Mouse (Mus musculus) liver, embryonic 14.5 days (tissue): ENCODE measurements around the gene Ccdc8. TPM values are rescaled to one million over a fixed set of nuclear protein-coding genes. Genes with fewer than 3 reads are reported as not detected.

ENCODE experiments used
- ATAC-seq: fragments of 200-750 bp; cut with Nextera tagmentation; 2 replicates; pipeline ENCODE4 v1.8.0; 2017; ENCODE audit warnings: moderate number of reproducible peaks, mild to moderate bottlenecking, moderate library complexity; ENCODE audit not compliant: insufficient read depth
- DNase-seq, 3 experiments: peaks; one replicate each; pipeline ENCODE4 v3.0.0-alpha.2; 2012 to 2013; ENCODE audit warnings: low read depth in 3 of 3, low spot score in 3 of 3
- H3K27ac ChIP-seq: fragments of 300-500 bp; sonication (generic); 2 replicates; pipeline ENCODE4 v1.5.1; 2014; ENCODE audit warnings: moderate library complexity, mild to moderate bottlenecking, control low read depth, inconsistent platforms
- H3K27me3 ChIP-seq: fragments of 300-500 bp; sonication (generic); 2 replicates; pipeline ENCODE4 v1.6.1; 2014; ENCODE audit warnings: mild to moderate bottlenecking, low read length, moderate library complexity; ENCODE audit not compliant: control insufficient read depth, insufficient read depth
- H3K36me3 ChIP-seq: fragments of 300-500 bp; sonication (generic); replicated peaks from 2 replicates; pipeline ENCODE4 v1.6.1; 2014; ENCODE audit warnings: low read depth; ENCODE audit not compliant: control insufficient read depth, insufficient read depth
- H3K4me1 ChIP-seq, 2 experiments: fragments of 200-500 bp in 1 of 2; fragments of 300-500 bp in 1 of 2; sonication (generic) in 1 of 2; replicated peaks; 2 replicates each; pipeline ENCODE4 v1.6.1; 2012 to 2014; ENCODE audit warnings: antibody characterized with exemption in 1 of 2, inconsistent platforms in 1 of 2, low read length in 1 of 2; ENCODE audit not compliant: control insufficient read depth in 2 of 2, insufficient read depth in 2 of 2
- H3K4me2 ChIP-seq: fragments of 300-500 bp; sonication (generic); 2 replicates; pipeline ENCODE4 v1.6.1; 2014; ENCODE audit warnings: low read depth, mild to moderate bottlenecking, control low read depth, moderate library complexity
- H3K4me3 ChIP-seq, 2 experiments: fragments of 200-500 bp in 1 of 2; fragments of 300-500 bp in 1 of 2; sonication (generic) in 1 of 2; 2 replicates each; pipeline ENCODE4 v1.5.1; 2012 to 2014; ENCODE audit warnings: low read depth in 2 of 2, low read length in 2 of 2, mild to moderate bottlenecking in 2 of 2, control low read depth in 1 of 2, inconsistent platforms in 1 of 2, moderate library complexity in 1 of 2; ENCODE audit not compliant: insufficient read depth in 1 of 2
- H3K9ac ChIP-seq: fragments of 300-500 bp; sonication (generic); replicated peaks from 2 replicates; pipeline ENCODE4 v1.6.1; 2014; ENCODE audit warnings: mild to moderate bottlenecking, control low read depth, moderate library complexity
- H3K9me3 ChIP-seq: fragments of 300-500 bp; sonication (generic); 2 replicates; pipeline ENCODE4 v1.6.1; 2016; ENCODE audit warnings: low read length, mixed read lengths; ENCODE audit not compliant: control insufficient read depth
- CTCF ChIP-seq: IDR thresholded peaks from 2 replicates; pipeline ENCODE4 v1.5.1; 2016; ENCODE audit warnings: antibody characterized with exemption, low read depth, control low read depth
- EP300 ChIP-seq: IDR thresholded peaks from 2 replicates; pipeline ENCODE4 v1.6.1; 2016; ENCODE audit warnings: antibody characterized with exemption, low read depth
- WGBS: fragments of 180-500 bp; shearing (Covaris S2); extraction: QIAGEN DNeasy Blood & Tissue Kit; methylation state at CpG from one replicate; pipeline ENCODE4 v1.1.7; 2014; ENCODE audit not compliant: insufficient replicate concordance; 5-methylcytosine and 5-hydroxymethylcytosine counted together
- polyA plus RNA-seq, 2 experiments: library from polyadenylated mRNA; depleted of rRNA in 1 of 2; stranded (reverse) in 1 of 2; unstranded in 1 of 2; fragments of >200 nt; fragmentation: Nextera tagmentation in 1 of 2; extraction: Ambion mirVana in 1 of 2; gene quantifications; 2 replicates each; pipeline versions ENCODE4 v1.2.1 to v1.2.3; 2012 to 2014

The Ccdc8 gene
- polyA plus RNA-seq, 2 experiments: 1.5 to 2.7 TPM

- Histone ChIP-seq H3K4me1 (no peaks in the 10 kb centered on the region), H3K4me3 (no peak overlapping the region), H3K27ac (no peak overlapping the region), H3K9me3 (no peaks in the 10 kb centered on the region), H3K9ac (no peak overlapping the region), H3K36me3 (peaks cover 42% of the 10 kb centered on the region), H3K27me3 (no peaks in the 10 kb centered on the region), H3K4me2 (no peak overlapping the region)
- TF ChIP-seq EP300 (no peak), CTCF (no peak)
- 81% methylated on average over 1 of the region's 1 CpGs for WGBS
- no peak for ATAC-seq
- no peak for DNase-seq
These were observed 53.2 kb downstream of the Ccdc8 start for GRCm38 (mm10) chr7:17045743-17046142.

Other genes with a start within 250 kb of the Ccdc8 start
- gene Slc1a5, start 211.4 kb upstream of the Ccdc8 start, polyA plus RNA-seq (2012; rRNA removed): 157 and 160 TPM in 2 replicates
- 61.7 and 67.3 TPM in 2 replicates for gene Slc1a5, start 211.4 kb upstream of the Ccdc8 start, polyA plus RNA-seq (2014; fragmentation: Nextera tagmentation; extraction: Ambion mirVana)
- gene Strn4, start 176.8 kb upstream of the Ccdc8 start, polyA plus RNA-seq (2012; rRNA removed): 41.3 and 43.0 TPM in 2 replicates
- 27.2 and 32.2 TPM in 2 replicates for gene Strn4, start 176.8 kb upstream of the Ccdc8 start, polyA plus RNA-seq (2014; fragmentation: Nextera tagmentation; extraction: Ambion mirVana)
- gene Fkrp, start 176.0 kb upstream of the Ccdc8 start, polyA plus RNA-seq (2012; rRNA removed): 5.6 and 6.6 TPM in 2 replicates
- 7.2 and 8.9 TPM in 2 replicates for gene Fkrp, start 176.0 kb upstream of the Ccdc8 start, polyA plus RNA-seq (2014; fragmentation: Nextera tagmentation; extraction: Ambion mirVana)
- 2.5 and 3.2 TPM in 2 replicates for gene Prkd2, start 149.8 kb upstream of the Ccdc8 start, polyA plus RNA-seq (2012; rRNA removed)
- 1.8 and 2.2 TPM in 2 replicates for gene Prkd2, start 149.8 kb upstream of the Ccdc8 start, polyA plus RNA-seq (2014; fragmentation: Nextera tagmentation; extraction: Ambion mirVana)
- 0.68 and 0.92 TPM in 2 replicates for gene Dact3, start 117.4 kb upstream of the Ccdc8 start, polyA plus RNA-seq (2012; rRNA removed)
- 0.09 and 0.14 TPM in 2 replicates for gene Dact3, start 117.4 kb upstream of the Ccdc8 start, polyA plus RNA-seq (2014; fragmentation: Nextera tagmentation; extraction: Ambion mirVana)
- gene Gng8, start 100.9 kb upstream of the Ccdc8 start, polyA plus RNA-seq (2012; rRNA removed): 0.44 and 0.47 TPM in 2 replicates
- not detected in 2 replicates for gene Gng8, start 100.9 kb upstream of the Ccdc8 start, polyA plus RNA-seq (2014; fragmentation: Nextera tagmentation; extraction: Ambion mirVana)
- gene Ptgir, start 86.2 kb upstream of the Ccdc8 start, polyA plus RNA-seq (2012; rRNA removed): 0.84 and 0.87 TPM in 2 replicates
- gene Ptgir, start 86.2 kb upstream of the Ccdc8 start, polyA plus RNA-seq (2014; fragmentation: Nextera tagmentation; extraction: Ambion mirVana): 0.88 and 1.2 TPM in 2 replicates
- gene Calm3, start 68.6 kb upstream of the Ccdc8 start, polyA plus RNA-seq (2012; rRNA removed): 72.2 and 90.3 TPM in 2 replicates
- gene Calm3, start 68.6 kb upstream of the Ccdc8 start, polyA plus RNA-seq (2014; fragmentation: Nextera tagmentation; extraction: Ambion mirVana): 115 and 122 TPM in 2 replicates
- gene Pnmal2, start 48.0 kb upstream of the Ccdc8 start, polyA plus RNA-seq (2012; rRNA removed): 0.04 and 0.08 TPM in 2 replicates
- gene Pnmal2, start 48.0 kb upstream of the Ccdc8 start, polyA plus RNA-seq (2014; fragmentation: Nextera tagmentation; extraction: Ambion mirVana): 0.08 and 0.14 TPM in 2 replicates
- gene Pnmal1, start 33.0 kb upstream of the Ccdc8 start, polyA plus RNA-seq (2012; rRNA removed): 0.01 and 0.03 TPM in 2 replicates
- 0.03 TPM in 1 of 2 replicates, not detected in the other for gene Pnmal1, start 33.0 kb upstream of the Ccdc8 start, polyA plus RNA-seq (2014; fragmentation: Nextera tagmentation; extraction: Ambion mirVana)
- 0.01 and 0.02 TPM in 2 replicates for gene Gm42372, start 9.6 kb upstream of the Ccdc8 start, polyA plus RNA-seq (2012; rRNA removed)
- gene Gm42372, start 9.6 kb upstream of the Ccdc8 start, polyA plus RNA-seq (2014; fragmentation: Nextera tagmentation; extraction: Ambion mirVana): 0.03 and 0.04 TPM in 2 replicates
- 61.7 and 68.3 TPM in 2 replicates for gene Ppp5c, start 35.2 kb downstream of the Ccdc8 start, polyA plus RNA-seq (2012; rRNA removed)
- gene Ppp5c, start 35.2 kb downstream of the Ccdc8 start, polyA plus RNA-seq (2014; fragmentation: Nextera tagmentation; extraction: Ambion mirVana): 38.5 and 42.8 TPM in 2 replicates
- gene Hif3a, start 69.7 kb downstream of the Ccdc8 start, polyA plus RNA-seq (2012; rRNA removed): 9.8 and 12.2 TPM in 2 replicates
- gene Hif3a, start 69.7 kb downstream of the Ccdc8 start, polyA plus RNA-seq (2014; fragmentation: Nextera tagmentation; extraction: Ambion mirVana): 22.8 and 23.9 TPM in 2 replicates
- 0.02 and 0.18 TPM in 2 replicates for gene Psg16, start 81.3 kb downstream of the Ccdc8 start, polyA plus RNA-seq (2012; rRNA removed)
- 0.08 TPM in 2 replicates for gene Psg16, start 81.3 kb downstream of the Ccdc8 start, polyA plus RNA-seq (2014; fragmentation: Nextera tagmentation; extraction: Ambion mirVana)
- not detected in 2 replicates for gene Ceacam3, start 157.6 kb downstream of the Ccdc8 start, polyA plus RNA-seq (2012; rRNA removed)
- not detected in 2 replicates for gene Ceacam3, start 157.6 kb downstream of the Ccdc8 start, polyA plus RNA-seq (2014; fragmentation: Nextera tagmentation; extraction: Ambion mirVana)
- gene Psg29, start 210.8 kb downstream of the Ccdc8 start, polyA plus RNA-seq (2012; rRNA removed): not detected in 2 replicates
- not detected in 2 replicates for gene Psg29, start 210.8 kb downstream of the Ccdc8 start, polyA plus RNA-seq (2014; fragmentation: Nextera tagmentation; extraction: Ambion mirVana)